Mouse (Mus musculus) cerebellum, adult 8-10 months (tissue): ENCODE data around the gene Clmn.
"Not testable (repeated sequence)": the region's sequence is repeated elsewhere in the genome, so short reads cannot be mapped to it uniquely, and the experiment has no call there.

Source experiments
- DNase-seq: peaks from one replicate; pipeline ENCODE4 v3.0.0; 2022

Gene Clmn

GRCm38 (mm10) chr12:104748946-104749345 lies 115.9 kb downstream of the Clmn start:
- DNase-seq, result no peak

- DNase-seq, result no peak
Observed at GRCm38 (mm10) chr12:104747252-104747651, 117.6 kb downstream of the Clmn start.

GRCm38 (mm10) chr12:104746601-104747000 lies 118.3 kb downstream of the Clmn start:
- DNase-seq, result no peak

- DNase-seq, result no peak
Observed at GRCm38 (mm10) chr12:104743687-104744086, 121.2 kb downstream of the Clmn start.

GRCm38 (mm10) chr12:104742247-104742646 lies 122.6 kb downstream of the Clmn start:
- no peak for DNase-seq

- DNase-seq, result no peak
Observed at GRCm38 (mm10) chr12:104740841-104741787, 123.8 kb downstream of the Clmn start.

GRCm38 (mm10) chr12:104738931-104739330 lies 125.9 kb downstream of the Clmn start:
- DNase-seq, result no peak

- DNase-seq, result no peak
Observed at GRCm38 (mm10) chr12:104738446-104738845, 126.4 kb downstream of the Clmn start.

GRCm38 (mm10) chr12:104737666-104738065 lies 127.2 kb downstream of the Clmn start:
- DNase-seq, result no peak

GRCm38 (mm10) chr12:104735993-104736395 lies 128.9 kb downstream of the Clmn start:
- DNase-seq, result no peak

- no peak for DNase-seq
Observed at GRCm38 (mm10) chr12:104733165-104733564, 131.7 kb downstream of the Clmn start.

- no peak for DNase-seq
Observed at GRCm38 (mm10) chr12:104731782-104732181, 133.1 kb downstream of the Clmn start.

- not testable (repeated sequence) for DNase-seq
Observed at GRCm38 (mm10) chr12:104726436-104726835, 138.4 kb downstream of the Clmn start.

GRCm38 (mm10) chr12:104722056-104722455 lies 142.8 kb downstream of the Clmn start:
- DNase-seq, result no peak

- no peak for DNase-seq
Observed at GRCm38 (mm10) chr12:104721011-104721410, 143.9 kb downstream of the Clmn start.

GRCm38 (mm10) chr12:104718956-104719355 lies 145.9 kb downstream of the Clmn start:
- DNase-seq, result no peak

GRCm38 (mm10) chr12:104716409-104716808 lies 148.5 kb downstream of the Clmn start:
- no peak for DNase-seq

- no peak for DNase-seq
Observed at GRCm38 (mm10) chr12:104715453-104715852, 149.4 kb downstream of the Clmn start.
